Mouse (Mus musculus): ENCODE data around the gene Ism1.

DNA sequence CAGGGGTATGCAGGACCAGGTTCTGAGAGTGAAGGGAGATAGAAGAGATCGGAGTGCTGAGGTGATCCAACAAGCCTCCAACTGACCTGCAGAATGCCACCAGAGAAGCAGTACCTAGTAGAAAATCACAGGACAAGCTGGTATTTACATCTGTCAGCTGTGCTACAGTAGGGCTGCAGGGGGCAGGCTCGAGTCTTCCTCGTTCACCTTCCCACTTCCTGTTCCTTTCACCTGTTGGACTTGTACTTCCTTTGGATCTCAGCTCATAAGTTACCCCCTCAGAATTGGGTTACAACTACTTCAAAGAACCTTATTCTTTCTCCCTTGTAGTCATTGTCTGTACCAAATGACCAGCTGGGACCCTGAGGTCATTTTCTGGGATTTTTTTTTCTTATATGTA lies 47.4 kb downstream of the Ism1 start:
- TF ChIP-seq CTCF (IDR thresholded peaks at IDR 0.05; ENCODE audit: control insufficient read depth, insufficient read depth, insufficient read length), result no peak
- no peak for TF ChIP-seq CEBPB (IDR thresholded peaks at IDR 0.05; ENCODE audit: low read depth)
- TF ChIP-seq MAX (IDR thresholded peaks at IDR 0.05), result no peak
- no peak for TF ChIP-seq MYOG (IDR thresholded peaks at IDR 0.05; ENCODE audit: control insufficient read depth, extremely low read depth, insufficient read length)
- no peak for TF ChIP-seq MYOD1 (IDR thresholded peaks at IDR 0.05; ENCODE audit: control insufficient read depth, insufficient read length, low read depth)

All from C2C12 (cell line).